Comparison of ENCODE assay signal across 22 mouse cellular contexts in genomic region chr5:110597502-110597901, GRCm38 (mm10). TPM values are rescaled to one million over a fixed set of nuclear protein-coding genes. Genes with fewer than 3 reads are reported as not detected.
DNase-seq lines count a peak whose midpoint lies in the region; ATAC-seq and TF ChIP-seq lines count a peak whose summit lies in the region.
"Had no signal": no experiment of that assay in that cellular context is flagged by ENCODE, and none has a peak within 500 bp of the region (broad histone marks: within the 10 kb centered on the region; RNA-seq: fewer than 3 reads in every experiment).

No protein-coding gene starts in this region.

- no peak overlapping the region; the same call in 1 of the 2 replicates for H3K9ac ChIP-seq in embryonic facial prominence, embryonic 14.5 days (ENCODE audit: low read depth, low read length)
- H3K9ac ChIP-seq in lung, embryonic 14.5 days = no peak overlapping the region
- H3K9ac ChIP-seq: limb, embryonic 12.5 days; liver, embryonic 15.5 days; midbrain, embryonic 15.5 days; stomach, embryonic 15.5 days had no signal

- no peak for TF ChIP-seq CTCF in lung, embryonic 14.5 days (IDR thresholded peaks at IDR 0.05; ENCODE audit: low read depth)

- no peaks in the 10 kb centered on the region for H3K36me3 ChIP-seq in embryonic facial prominence, embryonic 14.5 days (ENCODE audit: control insufficient read depth, insufficient read depth, low read length)
- H3K36me3 ChIP-seq in embryonic facial prominence, embryonic 10.5 days (replicated peaks) = no peaks in the 10 kb centered on the region
- H3K36me3 ChIP-seq in lung, embryonic 14.5 days (ENCODE audit: insufficient read depth) = no peaks in the 10 kb centered on the region
- H3K36me3 ChIP-seq: G1E; heart, embryonic 10.5 days; limb, embryonic 12.5 days; liver, embryonic 15.5 days; midbrain, embryonic 15.5 days; stomach, embryonic 15.5 days had no signal

- H3K27me3 ChIP-seq in embryonic facial prominence, embryonic 14.5 days (replicated peaks; ENCODE audit: control insufficient read depth, insufficient read depth, low read length) = no peaks in the 10 kb centered on the region
- peaks cover 18% of the 10 kb centered on the region; the same call in 1 of the 2 replicates for H3K27me3 ChIP-seq in embryonic facial prominence, embryonic 10.5 days (replicated peaks; ENCODE audit: low read depth, poor library complexity, severe bottlenecking)
- H3K27me3 ChIP-seq in lung, embryonic 14.5 days (ENCODE audit: insufficient read depth, low read length) = no peaks in the 10 kb centered on the region
- H3K27me3 ChIP-seq: midbrain, embryonic 15.5 days; stomach, embryonic 15.5 days had no signal

- H3K9me3 ChIP-seq in embryonic facial prominence, embryonic 14.5 days (ENCODE audit: control insufficient read depth, low read length) = no peaks in the 10 kb centered on the region
- no peaks in the 10 kb centered on the region for H3K9me3 ChIP-seq in embryonic facial prominence, embryonic 10.5 days
- no peaks in the 10 kb centered on the region for H3K9me3 ChIP-seq in lung, embryonic 14.5 days (ENCODE audit: low read depth, low read length)
- H3K9me3 ChIP-seq: G1E; heart, embryonic 10.5 days; limb, embryonic 12.5 days; liver, embryonic 15.5 days; midbrain, embryonic 15.5 days; stomach, embryonic 15.5 days had no signal

- DNase-seq in embryonic facial prominence, embryonic 14.5 days (ENCODE audit: low spot score) = peak; percentile 21
- DNase-seq in embryonic facial prominence, embryonic 10.5 days (ENCODE audit: low spot score) = no peak
- peak; percentile 43 for DNase-seq in lung, embryonic 14.5 days
- no peak for DNase-seq in lung, postnatal 14 days
- peak; percentile 16 to 52 for DNase-seq in kidney, postnatal 36 days
- DNase-seq in cerebellum, adult 11-12 months = no peak
- DNase-seq: cerebellum, adult 18-20 months; gastrocnemius, postnatal 25 days; heart, postnatal 36 days; layer of hippocampus, postnatal 36 days; lung, postnatal 36 days; right cerebral cortex, postnatal 25 days had no signal

- WGBS in embryonic facial prominence, embryonic 14.5 days = 44% methylated on average over 2 of the region's 2 CpGs
- 78% methylated on average over 2 of the region's 2 CpGs for WGBS in embryonic facial prominence, embryonic 10.5 days
- 34% methylated on average over 2 of the region's 2 CpGs for WGBS in lung, embryonic 14.5 days

- no peaks in the 10 kb centered on the region for H3K4me1 ChIP-seq in embryonic facial prominence, embryonic 14.5 days (ENCODE audit: control insufficient read depth, insufficient read depth, low read length)
- peaks cover 4% of the 10 kb centered on the region; the same call in 1 of the 2 replicates for H3K4me1 ChIP-seq in embryonic facial prominence, embryonic 10.5 days
- H3K4me1 ChIP-seq in lung, embryonic 14.5 days (ENCODE audit: insufficient read depth) = no peaks in the 10 kb centered on the region
- H3K4me1 ChIP-seq: limb, embryonic 12.5 days; stomach, embryonic 15.5 days had no signal

- H3K27ac ChIP-seq in embryonic facial prominence, embryonic 14.5 days (replicated peaks; ENCODE audit: low read depth, low read length) = no peak overlapping the region
- H3K27ac ChIP-seq in embryonic facial prominence, embryonic 10.5 days (replicated peaks) = no peak overlapping the region
- no peak overlapping the region for H3K27ac ChIP-seq in lung, embryonic 14.5 days (ENCODE audit: low read depth)
- H3K27ac ChIP-seq: heart, embryonic 10.5 days; limb, embryonic 12.5 days; liver, embryonic 15.5 days; midbrain, embryonic 15.5 days; stomach, embryonic 15.5 days had no signal

- no peak for ATAC-seq in embryonic facial prominence, embryonic 14.5 days (ENCODE audit: low read depth)
- no peak for ATAC-seq in lung, embryonic 14.5 days (ENCODE audit: insufficient read depth)
- ATAC-seq in CD4-positive, CD25-positive, alpha-beta regulatory T cell, adult 4 months = peak; percentile 26
- ATAC-seq in megakaryocyte progenitor cell, adult 5-6 weeks (replicated peaks; ENCODE audit: poor library complexity) = no peak
- ATAC-seq: intestine, embryonic 16.5 days; midbrain, embryonic 15.5 days had no signal

- no peak overlapping the region for H3K4me2 ChIP-seq in embryonic facial prominence, embryonic 14.5 days (ENCODE audit: low read depth, low read length)
- no peak overlapping the region for H3K4me2 ChIP-seq in lung, embryonic 14.5 days
- H3K4me2 ChIP-seq: limb, embryonic 12.5 days; liver, embryonic 15.5 days; midbrain, embryonic 15.5 days; stomach, embryonic 15.5 days had no signal

- H3K4me3 ChIP-seq in embryonic facial prominence, embryonic 14.5 days (ENCODE audit: low read depth, low read length) = no peak overlapping the region
- no peak overlapping the region for H3K4me3 ChIP-seq in embryonic facial prominence, embryonic 10.5 days
- H3K4me3 ChIP-seq in lung, embryonic 14.5 days (ENCODE audit: low read depth, low read length) = no peak overlapping the region
- H3K4me3 ChIP-seq: erythroblast, embryonic 14.5 days; heart, embryonic 10.5 days; limb, embryonic 12.5 days; liver, embryonic 15.5 days; midbrain, embryonic 15.5 days; stomach, embryonic 15.5 days had no signal

RNA-seq across cellular contexts. Expression of gene Galnt9, which starts 53.3 kb away (rescaled TPM):
- 1.6 and 2.5 TPM in 2 replicates for polyA plus RNA-seq in embryonic facial prominence, embryonic 14.5 days (2014; fragmentation: Nextera tagmentation; extraction: Ambion mirVana)
- 1.5 and 2.1 TPM in 2 replicates for polyA plus RNA-seq in embryonic facial prominence, embryonic 10.5 days (2016; fragmentation: Nextera tagmentation; extraction: Ambion mirVana)
- polyA plus RNA-seq in lung, embryonic 14.5 days (2014; fragmentation: Nextera tagmentation; extraction: Ambion mirVana) = 0.12 TPM in 1 of 2 replicates, not detected in the other
- 1 to 10 TPM; 4.0 to 7.2 TPM for polyA plus RNA-seq in CD4-positive, CD25-positive, alpha-beta regulatory T cell, adult 4 months (2017; shearing (Covaris generic))
- 0.39 TPM in 1 of 2 replicates, not detected in the other for total RNA-seq in megakaryocyte progenitor cell, adult 5-6 weeks (2015)
- 0.12 TPM in 1 of 2 replicates, not detected in the other for total RNA-seq in megakaryocyte progenitor cell, adult 5-6 weeks (2017)
- total RNA-seq: gastrocnemius, postnatal 25 days; heart, postnatal 36 days had no signal
- polyA plus RNA-seq: G1E; heart, embryonic 10.5 days had no signal

RNA-seq across cellular contexts. Expression of gene Noc4l, which starts 55.7 kb away (rescaled TPM):
- polyA plus RNA-seq in embryonic facial prominence, embryonic 14.5 days (2014; fragmentation: Nextera tagmentation; extraction: Ambion mirVana) = 36.6 and 38.9 TPM in 2 replicates
- 89.2 and 95.0 TPM in 2 replicates for polyA plus RNA-seq in embryonic facial prominence, embryonic 10.5 days (2016; fragmentation: Nextera tagmentation; extraction: Ambion mirVana)
- polyA plus RNA-seq in lung, embryonic 14.5 days (2014; fragmentation: Nextera tagmentation; extraction: Ambion mirVana) = 55.8 and 57.3 TPM in 2 replicates
- polyA plus RNA-seq in CD4-positive, CD25-positive, alpha-beta regulatory T cell, adult 4 months (2017; shearing (Covaris generic)) = 10 to 100 TPM; 32.5 to 62.9 TPM
- 33.4 and 34.3 TPM in 2 replicates for total RNA-seq in megakaryocyte progenitor cell, adult 5-6 weeks (2015)
- total RNA-seq in megakaryocyte progenitor cell, adult 5-6 weeks (2017) = 39.2 and 39.3 TPM in 2 replicates

RNA-seq across cellular contexts. Expression of gene Ddx51, which starts 55.7 kb away (rescaled TPM):
- 24.2 and 28.2 TPM in 2 replicates for polyA plus RNA-seq in embryonic facial prominence, embryonic 14.5 days (2014; fragmentation: Nextera tagmentation; extraction: Ambion mirVana)
- polyA plus RNA-seq in embryonic facial prominence, embryonic 10.5 days (2016; fragmentation: Nextera tagmentation; extraction: Ambion mirVana) = 33.4 and 34.1 TPM in 2 replicates
- polyA plus RNA-seq in lung, embryonic 14.5 days (2014; fragmentation: Nextera tagmentation; extraction: Ambion mirVana) = 32.4 and 36.8 TPM in 2 replicates
- 1 to 10 TPM; 4.3 to 6.3 TPM for polyA plus RNA-seq in CD4-positive, CD25-positive, alpha-beta regulatory T cell, adult 4 months (2017; shearing (Covaris generic))
- total RNA-seq in megakaryocyte progenitor cell, adult 5-6 weeks (2015) = 15.9 and 19.0 TPM in 2 replicates
- total RNA-seq in megakaryocyte progenitor cell, adult 5-6 weeks (2017) = 8.3 and 9.5 TPM in 2 replicates

Comparison
In these comparisons a context has a peak if more than half of its experiments do, and no peak if none do; other contexts are left out.
1. DNase-seq: peak in embryonic facial prominence, embryonic 14.5 days (single experiment), lung, embryonic 14.5 days (single experiment) and kidney, postnatal 36 days (2 of 2); none in embryonic facial prominence, embryonic 10.5 days (single experiment), lung, postnatal 14 days (single experiment) and cerebellum, adult 11-12 months (single experiment).